Mouse (Mus musculus): ENCODE measurements around the gene Gm14399.
A peak's percentile ranks its signal among the peaks of the same experiment; 100 is the strongest.
"Not testable (repeated sequence)": the region's sequence is repeated elsewhere in the genome, so short reads cannot be mapped to it uniquely, and the experiment has no call there.

Gm14399 gene

DNA sequence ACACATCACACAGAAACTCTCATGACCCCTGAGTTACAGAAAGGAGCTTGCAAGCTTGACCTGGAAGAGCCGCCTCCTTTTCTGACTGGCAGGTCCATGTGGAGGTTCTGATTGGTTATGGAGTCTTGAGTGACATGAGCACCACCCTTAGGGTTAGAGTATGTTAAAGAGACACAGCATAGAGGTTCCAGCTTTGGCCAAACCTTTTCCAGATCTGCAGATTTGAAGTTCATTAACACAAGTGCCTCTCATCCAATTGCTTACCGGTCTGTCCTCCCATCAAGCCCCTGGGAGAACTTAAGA is at the start of gene Gm14399:
TSS of gene Gm14399 (minus strand) at position 20 of the 303 bp plus-strand sequence.
- not testable (repeated sequence) for DNase-seq

DNA sequence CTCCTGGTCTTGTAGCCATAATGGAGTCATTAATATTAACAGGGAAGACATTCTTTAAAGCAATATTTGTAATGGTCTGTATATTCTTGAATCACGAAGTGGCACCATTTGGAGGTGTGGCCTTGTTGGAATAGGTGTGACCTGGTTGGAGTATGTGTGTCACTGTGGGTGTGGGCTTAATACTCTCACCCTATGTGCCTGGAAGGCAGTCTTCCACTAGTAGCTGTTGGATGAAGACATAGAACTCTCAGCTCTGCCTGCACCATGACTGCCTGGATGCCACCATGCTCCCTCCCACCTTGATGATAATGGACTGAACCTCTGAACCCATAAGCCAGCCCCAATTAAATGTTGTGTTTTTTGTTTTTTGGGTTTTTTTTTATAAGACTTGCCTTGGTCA is 37.2 kb upstream of the Gm14399 start:
- not testable (repeated sequence) for DNase-seq

DNA sequence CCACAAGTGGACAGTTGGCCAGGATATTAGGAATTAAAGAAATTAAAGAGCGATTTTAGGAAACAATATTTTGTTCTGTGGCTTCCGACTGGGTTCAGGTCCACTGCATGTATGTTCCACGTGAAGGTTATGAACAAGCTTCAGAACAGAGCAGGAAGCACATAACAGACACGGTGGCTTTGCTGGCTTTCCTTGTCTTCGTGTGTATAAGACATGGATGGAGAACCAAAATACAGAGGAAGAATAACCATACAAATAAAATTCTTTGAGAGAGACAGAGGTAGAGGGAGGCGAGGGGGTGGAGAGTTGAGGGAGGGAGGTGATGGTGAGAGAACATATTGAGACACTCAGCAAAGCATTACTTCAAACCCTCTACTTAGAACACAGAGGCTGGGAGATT is 34.5 kb upstream of the Gm14399 start:
- DNase-seq, result no peak

DNA sequence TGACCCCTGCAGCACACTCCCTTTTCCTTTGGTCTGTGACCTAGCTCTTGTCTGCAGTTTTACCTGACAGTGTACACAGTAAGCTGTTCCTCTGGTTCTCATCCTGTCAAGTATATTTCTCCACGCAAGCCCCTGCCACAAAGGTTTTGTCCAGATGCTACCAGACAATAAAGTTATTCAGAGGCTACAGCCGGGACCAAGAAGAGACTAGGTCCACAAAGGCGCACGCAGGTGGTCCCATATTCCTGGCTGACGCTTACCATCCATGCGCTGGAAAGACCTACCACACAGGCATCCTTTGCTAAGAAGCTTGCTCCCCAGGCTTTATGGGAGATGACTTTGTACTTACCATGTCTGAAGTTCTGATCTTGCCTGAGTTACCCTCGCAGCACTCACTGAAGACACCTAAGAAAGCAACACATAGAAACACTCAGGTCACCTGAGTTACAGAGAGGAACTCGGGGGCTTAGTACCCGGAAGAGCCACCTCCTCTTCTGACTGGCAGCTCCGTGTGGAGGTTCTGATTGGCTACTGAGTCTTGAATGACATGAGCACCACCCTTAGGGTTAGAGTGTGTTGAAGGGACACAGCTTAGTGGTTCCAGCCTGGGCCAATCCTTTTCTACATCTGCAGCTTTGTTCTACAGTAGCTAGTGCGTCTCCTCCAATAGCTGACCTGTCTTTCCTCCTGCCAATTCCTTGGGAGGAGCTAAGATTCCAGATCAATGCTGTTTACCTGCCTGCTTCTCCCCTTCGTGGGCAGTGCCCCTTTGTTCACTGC is 33.8 kb upstream of the Gm14399 start, which contains the start of gene Gm14443:
TSS of gene Gm14443 (minus strand) at position 471 of the 780 bp plus-strand sequence.
- not testable (repeated sequence) for DNase-seq

DNA sequence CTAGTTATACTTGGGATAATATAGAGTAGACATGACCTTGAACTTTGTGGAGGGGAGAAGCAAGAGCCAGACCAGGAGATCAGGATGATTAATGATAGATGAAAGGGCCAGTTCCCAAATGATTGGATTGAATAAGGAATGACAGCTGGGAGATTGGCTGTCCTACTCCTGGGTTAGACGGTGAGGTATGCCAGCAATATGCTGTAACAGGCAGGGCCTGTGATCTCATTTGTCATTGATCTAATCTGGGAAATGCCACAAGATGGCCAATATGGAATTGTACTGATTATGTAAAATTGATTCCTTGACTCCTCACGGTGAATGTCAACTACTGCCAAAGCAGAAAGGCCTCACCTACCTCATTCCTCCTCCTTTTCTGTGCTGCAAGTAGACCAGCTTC is 32.2 kb upstream of the Gm14399 start:
- DNase-seq, result not testable (repeated sequence)

DNA sequence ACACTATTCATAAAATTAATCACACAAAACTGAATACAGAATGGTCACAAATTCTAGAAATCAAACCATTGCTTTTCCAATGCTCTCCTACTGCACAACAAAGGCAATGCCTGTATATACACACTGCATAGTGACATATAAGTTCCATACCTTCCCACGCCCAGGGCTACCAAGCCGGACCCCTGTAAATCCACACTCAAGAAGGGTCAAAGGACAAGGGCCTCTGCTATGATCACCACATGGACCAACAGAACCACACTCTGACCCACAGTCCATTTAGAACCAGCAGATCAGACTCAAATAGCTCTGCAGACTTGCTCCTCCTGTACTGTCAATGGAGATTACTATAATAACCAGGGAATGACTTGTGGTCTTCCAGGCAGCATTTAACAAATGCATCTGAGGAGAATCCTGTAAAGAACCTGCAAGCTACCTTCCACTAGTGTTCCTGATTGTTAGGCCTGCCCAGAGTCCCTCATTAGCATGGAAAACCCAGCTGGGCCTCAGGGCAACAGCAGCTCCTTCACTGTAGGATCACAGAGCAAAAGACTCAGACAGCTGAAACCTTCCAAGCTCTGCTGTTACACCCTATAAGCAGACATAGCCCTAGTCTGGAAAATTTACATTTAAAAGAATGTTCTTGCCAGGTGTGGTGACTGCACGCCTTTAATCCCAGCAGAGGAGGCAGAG is 31.2 kb upstream of the Gm14399 start:
- not testable (repeated sequence) for DNase-seq

DNA sequence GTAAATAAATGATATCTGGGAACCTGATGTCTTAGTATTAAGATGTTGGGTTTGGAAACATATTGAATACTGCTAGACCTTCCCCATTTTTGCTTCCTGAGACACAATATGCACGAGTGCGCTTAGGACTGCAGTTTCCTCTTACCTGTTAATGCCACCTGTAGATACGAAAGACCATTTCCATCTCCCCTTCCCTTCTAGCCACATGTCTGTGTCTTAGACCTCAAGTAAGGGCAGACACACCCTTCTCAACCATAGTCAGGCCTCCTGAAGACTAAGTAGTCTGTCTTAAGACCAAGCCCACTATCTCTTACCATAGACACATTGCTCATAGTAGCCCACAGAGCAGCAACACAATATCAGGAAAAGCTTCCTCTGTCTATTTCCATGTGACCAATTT is 30.3 kb upstream of the Gm14399 start:
- no peak for DNase-seq

DNA sequence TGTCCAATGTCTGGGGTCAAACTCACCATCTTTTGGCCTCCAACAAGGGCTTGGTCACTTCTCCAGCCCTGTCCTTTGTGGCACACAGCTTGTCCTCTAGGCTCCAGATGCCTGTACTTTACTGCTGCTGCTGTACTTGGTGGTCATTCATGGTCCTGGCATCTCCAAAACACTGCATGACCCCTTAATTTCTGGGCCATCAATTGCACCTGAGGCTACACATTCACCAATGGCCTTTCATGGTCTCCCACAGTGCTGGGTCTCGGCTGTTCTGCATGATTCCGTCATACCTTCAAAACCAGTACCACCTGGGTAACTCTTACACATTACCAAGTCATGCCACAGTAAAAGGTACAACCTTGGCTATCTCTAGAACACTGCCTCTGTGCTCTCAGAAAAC is 25.1 kb upstream of the Gm14399 start:
- DNase-seq, result not testable (repeated sequence)

DNA sequence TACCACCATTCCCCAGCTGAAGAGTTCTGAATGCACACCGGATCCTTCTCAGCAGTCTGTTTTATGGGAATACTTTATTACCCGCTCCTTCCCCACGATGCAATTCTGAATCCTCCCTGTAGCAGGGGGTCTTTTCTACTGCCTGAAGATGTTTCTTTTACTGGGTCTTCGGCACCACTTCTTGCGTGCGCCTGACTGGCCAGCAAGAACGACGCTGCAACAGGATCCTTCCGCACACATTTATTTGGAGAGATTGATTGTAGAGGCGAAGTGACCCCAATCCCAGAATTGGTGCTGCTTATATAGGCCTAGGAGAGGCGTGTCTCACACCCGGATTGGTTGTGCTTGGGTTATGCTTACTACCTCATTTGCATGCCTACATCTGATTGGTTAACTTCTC is 23.3 kb upstream of the Gm14399 start:
- DNase-seq, result not testable (repeated sequence)

DNA sequence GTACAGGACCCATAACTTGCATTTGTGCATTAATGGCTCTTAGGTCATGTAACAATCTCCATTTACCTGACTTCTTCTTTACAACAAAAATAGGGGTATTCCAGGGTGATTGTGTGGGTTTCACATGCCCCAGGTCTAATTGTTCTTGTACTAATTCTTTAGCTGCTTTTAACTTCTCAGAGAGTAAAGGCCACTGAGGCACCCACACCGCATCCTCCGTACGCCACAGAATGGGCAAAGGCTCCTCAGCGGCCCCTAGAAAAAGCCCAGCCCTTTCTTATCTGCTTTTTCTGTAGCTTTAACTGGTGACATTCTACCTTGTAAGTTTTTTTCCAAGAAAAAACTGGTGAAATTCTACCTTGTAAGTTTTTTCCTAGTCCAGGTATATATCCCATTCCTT is 19.6 kb upstream of the Gm14399 start:
- DNase-seq, result not testable (repeated sequence)

DNA sequence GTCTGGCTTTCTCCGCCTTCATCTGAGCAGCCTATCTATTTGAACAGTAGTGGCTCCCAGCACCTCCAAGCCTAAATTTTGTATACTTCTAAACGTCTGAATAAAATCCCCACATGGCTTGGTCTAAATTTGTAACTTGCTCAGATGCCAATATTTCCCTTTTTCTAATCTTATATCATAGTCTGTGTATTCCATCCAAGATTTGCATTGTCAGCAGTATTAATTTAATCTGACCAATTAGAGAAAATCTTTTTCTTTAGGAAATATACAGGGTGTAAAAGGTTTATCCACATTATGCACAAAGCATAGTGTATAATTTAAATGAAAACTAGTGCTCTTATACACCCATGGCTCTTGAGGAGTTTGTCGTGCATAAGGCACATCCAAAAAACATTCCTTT is 16.8 kb upstream of the Gm14399 start:
- no peak for DNase-seq

DNA sequence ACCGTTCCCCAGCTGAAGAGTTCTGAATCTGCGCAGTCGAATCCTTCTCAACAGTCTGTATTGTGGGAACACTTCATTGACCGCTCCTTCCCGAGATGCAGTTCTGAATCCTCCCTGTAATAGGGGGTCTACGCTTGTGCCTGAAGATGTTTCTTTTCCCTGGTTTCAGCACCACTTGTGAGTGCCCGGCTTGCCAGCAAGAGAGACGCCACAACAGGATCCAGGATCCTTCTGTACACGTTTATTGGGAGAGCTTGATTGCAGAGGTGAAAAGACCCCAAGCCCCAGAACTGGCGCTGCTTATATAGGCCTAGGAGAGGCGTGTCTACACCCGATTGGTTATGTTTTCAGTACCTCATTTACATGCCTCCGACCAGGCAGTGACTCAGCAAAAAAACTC is 14.9 kb upstream of the Gm14399 start:
- no peak for DNase-seq

DNA sequence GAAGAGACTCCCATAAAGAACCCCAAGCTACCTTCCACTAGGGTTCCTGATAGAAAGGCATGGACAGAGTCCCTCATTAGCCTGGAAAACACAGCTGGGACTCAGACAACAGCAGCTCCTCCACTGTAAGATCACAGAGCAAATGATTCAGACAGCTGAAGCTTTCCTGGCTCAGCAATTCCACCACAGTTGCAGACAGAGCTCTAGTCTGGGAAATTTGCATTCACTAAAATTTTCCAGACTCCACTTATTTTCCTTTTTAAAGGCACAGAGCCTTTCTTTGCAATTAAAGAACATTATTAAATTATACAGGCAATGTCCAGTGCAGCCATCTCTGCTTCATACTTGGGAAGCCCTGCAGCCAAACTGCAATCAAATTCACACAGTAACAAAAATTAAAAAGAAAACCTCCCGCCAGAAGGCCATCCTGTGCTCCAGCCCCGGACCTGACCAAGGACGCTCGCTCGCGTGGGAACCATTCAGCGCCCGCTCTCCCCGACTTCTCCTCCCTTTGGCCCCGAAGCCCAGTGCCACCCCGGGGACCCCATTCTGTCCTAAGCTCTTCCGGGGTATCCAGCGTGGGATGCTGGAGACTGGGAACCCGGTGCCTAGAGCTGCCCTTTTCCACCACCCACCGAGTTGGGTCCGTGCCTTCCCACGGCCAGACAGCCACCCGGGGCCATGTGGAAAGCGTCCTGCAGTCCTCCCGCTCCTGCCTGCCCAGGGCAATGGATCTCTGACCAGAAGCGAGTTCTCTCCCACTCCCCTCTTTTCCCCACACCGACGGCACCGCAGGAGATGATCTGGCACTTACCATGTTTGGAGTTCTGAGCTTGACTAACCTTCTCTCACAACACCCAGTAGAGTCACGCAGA is 457 bp downstream of the Gm14399 start:
- DNase-seq, result peak; percentile 28

DNA sequence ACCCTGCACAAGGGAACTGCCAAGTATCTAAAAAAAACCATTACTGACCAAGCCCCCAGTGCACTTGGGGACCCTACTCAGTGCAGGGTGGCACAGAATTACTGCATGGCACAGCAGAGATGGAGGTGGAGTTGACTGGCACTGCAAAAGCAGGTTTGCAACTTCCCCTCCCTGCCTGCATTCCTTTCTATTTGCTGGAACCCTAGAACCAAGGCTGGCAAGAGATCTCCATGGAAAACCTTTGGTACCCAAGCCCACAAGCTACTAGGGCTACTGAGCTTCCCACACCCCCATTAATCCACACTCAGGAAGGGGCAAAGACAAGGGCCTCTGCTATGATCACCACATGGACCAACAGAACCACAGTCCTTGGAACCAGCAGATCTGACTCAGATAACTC is 1.2 kb downstream of the Gm14399 start:
- DNase-seq, result not testable (repeated sequence)

Measured in kidney, adult 8-10 months (tissue).